Mouse (Mus musculus) kidney, adult 2 months (tissue): Measurements from ENCODE around the gene Ksr1.

Experiments used
- CTCF ChIP-seq: fragments of 200-500 bp; conservative IDR thresholded peaks from 2 replicates; pipeline ENCODE4 v1.5.1; 2011; ENCODE audit warnings: low read depth, mild to moderate bottlenecking, control low read depth, low read length, moderate library complexity, mixed read lengths; ENCODE audit not compliant: insufficient read depth, insufficient read length
- POLR2A ChIP-seq: fragments of 200-500 bp; IDR thresholded peaks from one replicate; pipeline ENCODE4 v1.6.1; 2011; ENCODE audit warnings: low read depth, low read length, control low read depth

DNA sequence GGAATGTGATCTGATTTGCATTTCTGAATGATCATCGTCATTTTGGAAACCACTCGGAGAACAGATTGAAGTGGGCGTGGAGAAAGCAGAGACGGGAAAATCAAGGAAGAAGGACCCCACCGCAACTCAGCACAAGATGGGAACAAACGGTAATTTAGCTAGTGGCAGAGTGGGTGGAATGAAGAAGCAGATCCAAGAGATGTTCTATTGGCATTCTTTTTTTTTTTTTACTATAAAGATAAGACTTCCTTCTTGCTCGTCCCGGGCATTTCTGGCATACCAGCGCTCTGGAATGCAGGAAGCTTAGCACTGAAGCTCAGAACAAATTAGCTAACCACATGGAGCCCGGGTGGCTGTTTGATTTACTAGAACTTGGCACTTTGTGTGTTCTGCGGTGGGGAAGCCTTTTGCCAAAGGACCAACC is 63.2 kb downstream of the Ksr1 start:
- TF ChIP-seq CTCF (no peak), POLR2A (no peak)
